Mouse (Mus musculus) spleen, adult 2 months (tissue): ENCODE results near the gene Neurl1a.

Experiments
- CTCF ChIP-seq: fragments of 200-500 bp; IDR thresholded peaks from 2 replicates; pipeline ENCODE4 v1.5.1; 2011; ENCODE audit warnings: mild to moderate bottlenecking, inconsistent platforms; ENCODE audit not compliant: insufficient read depth, insufficient read length, insufficient replicate concordance; ENCODE audit errors: extremely low read depth
- POLR2A ChIP-seq: fragments of 200-500 bp; IDR thresholded peaks from 2 replicates; pipeline ENCODE4 v1.6.1; 2011; ENCODE audit warnings: low read depth, low read length, inconsistent platforms

DNA sequence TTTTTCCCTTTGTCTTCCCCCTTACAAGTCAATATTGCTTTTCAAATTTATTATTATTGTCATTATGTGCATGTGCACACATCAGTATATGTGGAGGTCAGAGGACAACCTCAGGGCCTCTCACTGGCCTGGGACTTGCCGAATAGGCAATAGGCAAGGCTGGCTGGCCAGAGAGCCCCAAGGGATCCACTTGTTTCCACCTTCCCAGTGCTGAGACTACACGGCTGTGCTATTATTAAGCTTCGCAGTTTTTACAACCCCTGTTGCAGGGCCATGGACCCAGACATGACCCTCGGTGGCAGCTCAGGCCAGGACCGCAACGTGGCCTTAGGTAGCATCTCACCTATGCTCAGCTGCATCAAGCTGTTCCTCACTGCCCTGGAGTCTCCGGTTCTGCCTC is 33.8 kb downstream of the Neurl1a start:
- TF ChIP-seq CTCF (no peak), POLR2A (no peak)
